Comparison of ENCODE assay signal across 8 mouse cellular contexts in the genomic region with DNA sequence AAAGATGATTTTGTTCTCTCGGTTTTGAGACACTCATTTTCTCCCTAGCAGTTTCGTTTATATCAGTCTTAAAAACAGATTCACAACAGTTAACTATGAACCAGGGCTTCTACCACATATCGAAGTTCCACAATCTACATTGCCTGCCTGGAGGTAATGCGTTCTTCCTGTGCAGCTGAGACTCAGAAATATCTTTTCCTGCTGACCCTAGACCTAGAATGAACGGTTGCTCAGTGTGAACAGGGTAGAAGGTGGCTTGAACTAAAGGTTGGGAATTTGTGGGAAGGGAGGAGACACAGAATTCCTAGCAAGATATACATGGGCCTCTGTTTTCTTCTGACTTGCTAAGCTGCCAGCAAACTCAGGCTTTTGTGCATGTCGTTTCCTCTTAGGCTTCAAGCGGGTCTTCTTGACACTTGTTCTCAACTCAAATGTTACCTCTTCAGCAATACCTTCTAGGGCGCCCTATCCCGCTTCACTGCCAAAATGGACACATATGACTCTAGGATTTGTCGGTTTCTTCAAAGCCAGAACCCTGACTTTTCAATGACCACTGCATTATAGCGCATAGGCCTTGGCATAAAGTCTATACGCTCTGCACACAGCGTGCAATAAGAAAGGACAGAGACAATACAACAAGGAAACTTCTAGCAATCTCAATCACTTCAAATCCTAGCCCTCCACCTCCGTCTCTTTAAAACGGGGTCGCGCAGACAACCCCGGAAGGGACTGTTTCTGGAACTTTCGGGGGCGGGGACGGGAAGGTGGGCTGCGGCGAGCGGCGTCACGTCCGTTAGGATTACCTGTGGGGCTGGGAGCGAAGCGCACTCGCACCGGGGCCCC. TPM values are rescaled to one million over a fixed set of nuclear protein-coding genes. Genes with fewer than 3 reads are reported as not detected.
DNase-seq lines count a peak whose midpoint lies in the region; ATAC-seq lines count a peak whose summit lies in the region.

No protein-coding gene starts in this region.

- peaks cover 20% of the 10 kb centered on the region for H3K4me1 ChIP-seq in heart, embryonic 10.5 days
- H3K4me1 ChIP-seq in embryonic facial prominence, embryonic 11.5 days (ENCODE audit: control insufficient read depth, insufficient read depth, low read length), result no peaks in the 10 kb centered on the region
- H3K4me1 ChIP-seq in limb, embryonic 10.5 days, result peaks cover 29% of the 10 kb centered on the region
- peaks cover 38% of the 10 kb centered on the region for H3K4me1 ChIP-seq in neural tube, embryonic 15.5 days

- 16% methylated on average over 31 of the region's 31 CpGs for WGBS in heart, embryonic 10.5 days
- WGBS in embryonic facial prominence, embryonic 11.5 days, result 24% methylated on average over 27 of the region's 31 CpGs
- 21% methylated on average over 31 of the region's 31 CpGs for WGBS in limb, embryonic 10.5 days
- 21% methylated on average over 31 of the region's 31 CpGs for WGBS in neural tube, embryonic 15.5 days

- H3K9ac ChIP-seq in embryonic facial prominence, embryonic 11.5 days (replicated peaks; ENCODE audit: low read length), result peak overlapping the region; percentile 97
- H3K9ac ChIP-seq in neural tube, embryonic 15.5 days (replicated peaks), result peak overlapping the region; percentile 98

- peaks cover 39% of the 10 kb centered on the region for H3K36me3 ChIP-seq in heart, embryonic 10.5 days
- H3K36me3 ChIP-seq in embryonic facial prominence, embryonic 11.5 days (replicated peaks; ENCODE audit: control insufficient read depth, insufficient read depth, low read depth, low read length), result no peaks in the 10 kb centered on the region
- H3K36me3 ChIP-seq in limb, embryonic 10.5 days, result peaks cover 46% of the 10 kb centered on the region
- peaks cover 18% of the 10 kb centered on the region for H3K36me3 ChIP-seq in neural tube, embryonic 15.5 days

- ATAC-seq in embryonic facial prominence, embryonic 11.5 days (replicated peaks; ENCODE audit: insufficient number of reproducible peaks, low FRiP score, low TSS enrichment, low read depth), result peak; percentile 66; the same call in 1 of the 2 replicates
- ATAC-seq in neural tube, embryonic 15.5 days (ENCODE audit: low FRiP score), result peak; percentile 80

- peak overlapping the region; percentile 53 for H3K4me2 ChIP-seq in embryonic facial prominence, embryonic 11.5 days (ENCODE audit: low read depth, low read length)
- peak overlapping the region; percentile 79 for H3K4me2 ChIP-seq in neural tube, embryonic 15.5 days

- H3K27ac ChIP-seq in heart, embryonic 10.5 days, result peak overlapping the region; percentile 98
- peak overlapping the region; percentile 87 for H3K27ac ChIP-seq in embryonic facial prominence, embryonic 11.5 days (replicated peaks; ENCODE audit: low read depth, low read length)
- H3K27ac ChIP-seq in limb, embryonic 10.5 days, result peak overlapping the region; percentile 97
- H3K27ac ChIP-seq in neural tube, embryonic 15.5 days (replicated peaks), result peak overlapping the region; percentile 97

- DNase-seq in heart, embryonic 10.5 days (ENCODE audit: low spot score), result no peak
- no peak for DNase-seq in heart, postnatal 36 days
- peak; percentile 63 for DNase-seq in A20 (ENCODE audit: low read depth, low spot score)
- DNase-seq in embryonic facial prominence, embryonic 11.5 days (ENCODE audit: low spot score), result no peak
- no peak for DNase-seq in limb, embryonic 10.5 days (ENCODE audit: low spot score)
- DNase-seq in urinary bladder, postnatal 14 days (ENCODE audit: low spot score), result no peak
- DNase-seq in thymus, adult 18-20 months, result no peak

- H3K9me3 ChIP-seq in heart, embryonic 10.5 days, result no peaks in the 10 kb centered on the region
- no peaks in the 10 kb centered on the region for H3K9me3 ChIP-seq in embryonic facial prominence, embryonic 11.5 days (replicated peaks; ENCODE audit: control insufficient read depth, low read length)
- H3K9me3 ChIP-seq in limb, embryonic 10.5 days (replicated peaks), result no peaks in the 10 kb centered on the region
- no peaks in the 10 kb centered on the region for H3K9me3 ChIP-seq in neural tube, embryonic 15.5 days (replicated peaks)

- intact Hi-C loops in heart, postnatal 36 days (cut with DNase I), result loop anchor here (2.0 to 5.0 kb wide), 4 partner anchors 34 to 359 kb away; a partner anchor contains a TSS

- H3K4me3 ChIP-seq in heart, embryonic 10.5 days, result peak overlapping the region; percentile 99
- H3K4me3 ChIP-seq in embryonic facial prominence, embryonic 11.5 days (ENCODE audit: low read depth, low read length), result peak overlapping the region; percentile 99
- H3K4me3 ChIP-seq in limb, embryonic 10.5 days, result peak overlapping the region; percentile 99
- peak overlapping the region; percentile 99 for H3K4me3 ChIP-seq in neural tube, embryonic 15.5 days (replicated peaks)

- H3K27me3 ChIP-seq in heart, embryonic 10.5 days (ENCODE audit: insufficient read depth, poor library complexity, severe bottlenecking), result no peaks in the 10 kb centered on the region
- H3K27me3 ChIP-seq in embryonic facial prominence, embryonic 11.5 days (ENCODE audit: control insufficient read depth, insufficient read depth, low read length), result no peaks in the 10 kb centered on the region
- H3K27me3 ChIP-seq in limb, embryonic 10.5 days (ENCODE audit: low read depth, poor library complexity, severe bottlenecking), result no peaks in the 10 kb centered on the region
- no peaks in the 10 kb centered on the region for H3K27me3 ChIP-seq in neural tube, embryonic 15.5 days (replicated peaks)

RNA-seq across cellular contexts. Expression of a gene that starts 0.7 kb away (rescaled TPM):
- 60.3 and 81.0 TPM in 2 replicates for polyA plus RNA-seq in heart, embryonic 10.5 days (2016; fragmentation: Nextera tagmentation; extraction: Ambion mirVana)
- 10 to 100 TPM; 34.7 to 36.0 TPM for total RNA-seq in heart, postnatal 36 days (2021)
- 110 and 113 TPM in 2 replicates for polyA plus RNA-seq in embryonic facial prominence, embryonic 11.5 days (2014; fragmentation: Nextera tagmentation; extraction: Ambion mirVana)
- polyA plus RNA-seq in limb, embryonic 10.5 days (2016; fragmentation: Nextera tagmentation; extraction: Ambion mirVana), result 83.7 and 87.3 TPM in 2 replicates
- 71.5 and 73.3 TPM in 2 replicates for polyA plus RNA-seq in neural tube, embryonic 15.5 days (2015; fragmentation: Nextera tagmentation; extraction: Ambion mirVana)

RNA-seq across cellular contexts. Expression of a gene that starts 0.7 kb away (rescaled TPM):
- 21.5 and 29.1 TPM in 2 replicates for polyA plus RNA-seq in heart, embryonic 10.5 days (2016; fragmentation: Nextera tagmentation; extraction: Ambion mirVana)
- 10 to 100 TPM; 11.6 to 13.8 TPM for total RNA-seq in heart, postnatal 36 days (2021)
- 15.0 TPM in 2 replicates for polyA plus RNA-seq in embryonic facial prominence, embryonic 11.5 days (2014; fragmentation: Nextera tagmentation; extraction: Ambion mirVana)
- 19.0 and 20.0 TPM in 2 replicates for polyA plus RNA-seq in limb, embryonic 10.5 days (2016; fragmentation: Nextera tagmentation; extraction: Ambion mirVana)
- polyA plus RNA-seq in neural tube, embryonic 15.5 days (2015; fragmentation: Nextera tagmentation; extraction: Ambion mirVana), result 9.6 and 11.5 TPM in 2 replicates

RNA-seq across cellular contexts. Expression of a gene that starts 35.4 kb away (rescaled TPM):
- polyA plus RNA-seq in heart, embryonic 10.5 days (2016; fragmentation: Nextera tagmentation; extraction: Ambion mirVana), result 1,058 and 1,342 TPM in 2 replicates
- 1,000 to 10,000 TPM; 1,629 to 1,738 TPM for total RNA-seq in heart, postnatal 36 days (2021)
- 675 and 730 TPM in 2 replicates for polyA plus RNA-seq in embryonic facial prominence, embryonic 11.5 days (2014; fragmentation: Nextera tagmentation; extraction: Ambion mirVana)
- polyA plus RNA-seq in limb, embryonic 10.5 days (2016; fragmentation: Nextera tagmentation; extraction: Ambion mirVana), result 799 and 837 TPM in 2 replicates
- 758 and 808 TPM in 2 replicates for polyA plus RNA-seq in neural tube, embryonic 15.5 days (2015; fragmentation: Nextera tagmentation; extraction: Ambion mirVana)

RNA-seq across cellular contexts. Expression of a gene that starts 45.3 kb away (rescaled TPM):
- polyA plus RNA-seq in heart, embryonic 10.5 days (2016; fragmentation: Nextera tagmentation; extraction: Ambion mirVana), result 93.6 and 114 TPM in 2 replicates
- 10 to 100 TPM; 26.8 to 30.9 TPM for total RNA-seq in heart, postnatal 36 days (2021)
- polyA plus RNA-seq in embryonic facial prominence, embryonic 11.5 days (2014; fragmentation: Nextera tagmentation; extraction: Ambion mirVana), result 80.9 and 82.0 TPM in 2 replicates
- polyA plus RNA-seq in limb, embryonic 10.5 days (2016; fragmentation: Nextera tagmentation; extraction: Ambion mirVana), result 140 and 148 TPM in 2 replicates
- polyA plus RNA-seq in neural tube, embryonic 15.5 days (2015; fragmentation: Nextera tagmentation; extraction: Ambion mirVana), result 53.1 and 58.6 TPM in 2 replicates
